Mouse (Mus musculus) adrenal gland (tissue): ENCODE measurements at regions not wholly inside any gene's neighbourhood (a gene's known extent, or its start where the extent isn't known, plus 50 kb on each side); places are given as distances from the start of the nearest gene placed in this dataset.
"Not testable (repeated sequence)": the region's sequence is repeated elsewhere in the genome, so short reads cannot be mapped to it uniquely, and the experiment has no call there.

Experiments
- intact Hi-C: fragments of 180-260 bp; cut with DNase I; formaldehyde crosslinking; loops from one replicate; pipeline ENCODE4 v1.15.1; 2025

GRCm38 (mm10) chr2:129949786-129950185 lies 62.4 kb upstream of the Tgm3 start:
- intact Hi-C loops: not testable (repeated sequence)

- intact Hi-C loops: no loop called here
These were observed 59.7 kb upstream of the Tgm3 start for GRCm38 (mm10) chr2:129952486-129952885.

- intact Hi-C loops: no loop called here
These were observed 56.9 kb upstream of the Tgm3 start for GRCm38 (mm10) chr2:129955260-129955691.

GRCm38 (mm10) chr2:129958120-129958519 lies 54.0 kb upstream of the Tgm3 start:
- intact Hi-C loops: no loop called here

GRCm38 (mm10) chr2:129960364-129960763 lies 51.8 kb upstream of the Tgm3 start:
- intact Hi-C loops: loop anchor here (5.0 kb wide), 1 partner anchor 47 kb away; no protein-coding TSS in a partner anchor

- intact Hi-C loops: loop anchor here (5.0 kb wide), 1 partner anchor 46 kb away; no protein-coding TSS in a partner anchor
These were observed 50.6 kb upstream of the Tgm3 start for GRCm38 (mm10) chr2:129961522-129961921.
